Mouse (Mus musculus): ENCODE measurements at regions not wholly inside any gene's neighbourhood (a gene's known extent, or its start where the extent isn't known, plus 50 kb on each side); places are given as distances from the start of the nearest gene placed in this dataset.

DNA sequence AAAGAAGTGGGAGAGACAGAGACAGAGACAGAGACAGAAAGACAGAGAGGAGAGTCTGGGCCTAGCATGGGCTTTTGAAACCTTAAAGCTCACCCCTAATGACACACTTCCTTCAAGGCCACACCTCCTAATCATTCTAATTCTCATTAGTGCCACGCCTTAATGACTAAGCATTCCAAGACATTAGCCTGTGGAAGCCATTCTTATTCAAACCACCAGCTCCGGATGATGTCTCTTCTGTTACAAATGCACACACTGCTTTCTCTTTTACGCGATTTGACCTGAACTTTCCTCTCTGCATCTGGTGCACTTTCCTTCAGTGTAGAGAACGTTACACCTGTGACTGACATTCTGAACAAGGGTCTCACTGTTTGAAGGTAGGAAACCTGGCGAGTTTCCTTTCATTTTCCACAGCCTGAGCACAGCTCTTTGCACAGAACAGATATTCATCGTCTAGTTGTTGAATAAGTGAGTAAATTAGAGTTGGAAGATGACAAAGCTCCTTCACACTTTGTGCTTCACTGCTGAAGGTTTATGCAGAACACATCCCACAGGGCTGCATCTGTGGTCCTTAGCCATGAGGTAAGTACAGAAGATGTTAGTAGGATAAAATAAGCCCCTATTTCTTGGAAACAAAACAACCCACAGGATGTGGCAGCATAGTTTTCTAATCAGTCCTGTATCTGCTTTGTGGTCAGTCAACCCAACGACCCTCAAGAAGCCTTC is 116.8 kb downstream of the Faxc start:
- DNase-seq (ENCODE audit: extremely low spot score, low spot score) = no peak

DNA sequence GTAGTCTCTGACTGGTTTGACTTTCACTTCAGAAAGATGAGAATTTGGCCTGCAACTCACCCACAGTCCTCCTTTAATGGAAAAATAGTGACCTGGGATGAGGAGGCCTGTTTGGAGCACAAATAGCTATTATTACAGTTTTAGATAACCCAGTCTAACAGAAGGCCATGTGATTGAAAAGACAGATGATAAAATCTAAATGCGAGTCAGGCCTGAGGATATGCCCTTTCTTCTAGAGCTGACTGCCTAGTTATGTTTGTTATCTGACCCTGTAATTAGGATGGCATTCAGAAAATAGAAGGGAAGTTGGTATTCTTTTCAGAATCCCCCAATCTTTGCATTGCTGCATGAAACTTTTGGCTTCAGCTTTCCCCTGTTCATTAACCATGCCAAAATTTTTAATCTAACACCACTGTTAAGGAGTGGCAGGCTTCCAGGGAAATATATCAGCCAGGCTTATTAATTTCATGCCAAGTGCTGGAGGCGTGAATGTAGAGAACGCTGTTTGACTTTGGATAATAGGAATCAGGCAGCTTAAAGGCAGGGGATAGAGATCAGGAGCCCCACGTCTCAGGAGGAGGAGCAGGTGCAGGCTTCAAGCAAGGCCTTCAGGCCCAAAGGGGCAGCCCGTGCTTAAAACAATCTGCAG is 135.8 kb downstream of the Faxc start:
- no peak for DNase-seq (ENCODE audit: extremely low spot score, low spot score)

DNA sequence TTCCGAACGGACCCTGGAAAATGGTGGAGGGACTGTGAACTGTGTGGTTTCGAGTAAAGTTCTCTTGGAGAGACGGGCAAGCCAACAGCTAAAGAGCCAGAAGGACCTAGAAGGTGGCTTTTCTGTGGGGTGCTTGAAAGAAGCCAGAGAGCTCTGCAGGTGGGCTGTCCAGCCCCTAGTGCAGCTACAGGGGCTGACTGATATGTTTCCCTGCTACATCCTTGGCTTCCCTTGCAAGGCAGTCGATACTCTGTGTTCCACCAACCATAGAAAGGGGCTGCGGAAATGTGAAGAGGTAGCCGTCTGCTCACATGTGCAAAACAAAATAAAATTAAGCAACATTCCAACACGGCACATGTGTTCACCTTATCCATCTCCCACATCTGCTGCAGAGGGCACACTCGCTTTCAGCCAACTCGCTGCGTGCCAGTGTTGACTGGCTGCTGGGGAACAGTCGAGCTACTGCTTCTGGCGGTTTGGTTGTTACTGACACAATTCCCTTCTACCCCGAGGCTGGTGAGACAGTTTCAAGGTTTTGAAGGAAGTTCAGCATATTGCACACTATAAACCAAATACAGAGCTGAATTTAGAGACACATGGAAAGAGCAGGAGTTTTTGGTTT is 136.7 kb downstream of the Faxc start:
- no peak for DNase-seq (ENCODE audit: extremely low spot score, low spot score)

DNA sequence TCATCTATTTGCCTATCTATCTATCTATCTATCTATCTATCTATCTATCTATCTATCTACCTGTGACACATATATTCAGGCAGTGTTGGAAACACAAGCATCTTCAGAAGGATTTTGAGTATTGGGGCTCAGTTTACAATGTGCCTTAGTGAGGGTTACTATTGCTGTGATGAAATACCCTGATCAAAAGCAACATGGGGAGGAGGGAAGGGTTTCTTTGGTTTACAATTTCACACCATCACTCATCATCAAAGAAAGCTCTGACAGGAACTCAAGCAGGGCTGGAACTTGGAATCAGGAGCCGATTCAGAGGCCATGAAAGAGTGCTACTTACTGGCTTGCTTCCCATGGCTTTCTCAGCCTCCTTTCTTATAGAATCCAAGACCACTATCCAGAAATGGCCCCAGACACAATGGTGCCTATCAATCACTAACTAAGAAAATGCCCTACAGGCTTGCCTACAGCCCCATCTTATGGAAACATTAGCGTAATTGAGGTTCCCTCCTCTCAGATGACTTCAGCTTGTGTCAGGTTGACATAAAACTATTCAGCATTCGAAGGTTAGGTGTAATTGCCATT is 157.2 kb downstream of the Faxc start:
- DNase-seq (ENCODE audit: extremely low spot score, low spot score) = no peak

DNA sequence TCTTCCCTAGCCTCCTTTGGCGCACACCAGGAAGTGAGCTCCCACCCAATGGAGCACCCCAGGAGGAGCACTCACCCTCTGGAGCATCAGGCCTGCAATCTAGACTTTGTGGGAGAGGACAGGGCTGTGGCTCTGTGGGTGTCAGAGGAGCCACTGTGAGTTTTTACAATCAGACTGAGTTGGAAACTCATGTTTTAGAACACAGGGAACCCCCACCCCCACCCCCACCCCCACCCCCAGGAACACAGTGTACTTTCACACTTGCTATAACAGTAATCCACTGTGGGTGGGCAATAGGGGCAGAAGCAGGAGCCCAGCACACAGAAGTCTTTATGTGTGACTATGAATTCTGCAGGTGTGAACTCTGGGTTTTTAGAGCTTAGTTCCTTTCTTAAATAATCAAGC is 158.5 kb downstream of the Faxc start:
- DNase-seq (ENCODE audit: extremely low spot score, low spot score) = no peak

DNA sequence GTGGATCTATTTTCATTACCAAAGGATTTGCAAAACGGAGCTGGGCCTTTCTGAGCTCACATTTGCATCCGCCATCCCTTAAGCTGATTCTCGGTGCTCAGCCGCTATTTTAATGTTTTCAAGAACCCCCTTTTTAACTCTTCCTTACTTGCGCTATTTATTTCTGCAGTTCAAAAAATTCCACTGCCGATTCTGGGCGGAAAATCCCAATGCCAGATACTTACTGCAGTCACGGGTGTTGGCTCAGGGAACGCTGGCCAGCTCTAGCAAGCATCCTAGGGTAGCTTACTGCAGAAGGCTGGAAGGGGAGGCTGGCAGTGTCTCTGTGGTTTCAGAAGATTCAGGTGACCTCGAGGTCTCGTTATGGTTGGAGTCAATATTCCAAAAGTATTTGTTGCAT is 159.4 kb downstream of the Faxc start:
- no peak for DNase-seq (ENCODE audit: extremely low spot score, low spot score)

DNA sequence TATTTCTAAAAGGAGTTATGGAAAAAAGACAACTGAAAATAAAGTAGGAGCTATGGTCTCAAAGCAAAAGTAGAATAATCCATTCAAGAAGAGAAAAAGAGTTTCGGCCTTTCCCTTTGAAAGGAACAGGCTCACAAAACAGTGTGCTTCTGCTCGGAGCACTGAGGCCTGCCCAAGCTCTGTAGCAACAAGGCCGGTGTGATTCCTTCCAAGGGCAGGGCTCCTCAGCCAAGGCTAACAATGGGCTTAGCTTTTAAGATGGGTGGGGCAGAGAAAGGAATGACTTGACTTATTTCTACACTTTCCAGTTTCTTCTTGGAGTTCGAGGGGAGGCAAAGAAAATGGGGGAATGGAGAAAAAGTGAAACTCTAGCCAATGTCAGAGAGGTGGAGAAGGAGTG is 161.4 kb downstream of the Faxc start:
- DNase-seq (ENCODE audit: extremely low spot score, low spot score) = no peak

DNA sequence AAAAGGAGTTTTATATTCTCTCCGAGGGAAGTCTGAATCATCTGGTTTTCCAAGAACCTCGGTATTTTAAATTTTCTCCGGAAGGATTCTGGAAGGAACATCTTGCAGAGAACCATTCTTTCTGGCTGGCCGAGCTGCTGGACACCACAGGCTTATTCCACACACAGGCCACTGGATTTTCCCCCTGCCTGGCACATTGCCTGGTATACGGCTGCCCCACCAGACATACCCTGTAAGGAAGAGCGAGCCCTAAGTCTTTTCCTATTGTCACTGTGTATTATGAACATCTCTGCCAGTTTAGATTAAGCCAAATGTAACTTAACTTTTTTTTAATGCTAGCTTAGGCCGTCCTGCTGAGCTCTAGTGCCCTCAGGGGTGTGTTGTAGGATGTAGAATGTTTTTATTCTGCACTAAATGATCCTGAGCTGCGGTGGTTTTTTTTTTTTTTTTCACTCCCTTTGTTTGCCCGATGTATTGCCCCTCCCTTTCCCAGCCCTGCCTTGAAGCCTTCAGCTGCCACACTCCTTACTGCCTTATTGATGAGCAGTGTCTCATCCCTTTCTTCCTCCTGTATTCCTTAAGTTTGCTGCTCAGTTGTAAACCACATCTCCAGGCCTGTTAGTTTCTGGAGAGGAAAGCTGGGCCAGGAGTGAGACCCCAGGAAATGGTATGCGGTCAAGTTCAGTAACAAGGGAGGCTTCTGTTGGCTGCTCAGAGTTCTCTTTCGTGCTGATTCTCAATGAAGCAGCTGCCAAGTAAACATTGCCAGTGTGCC is 164.3 kb downstream of the Faxc start:
- peak; percentile 26 for DNase-seq (ENCODE audit: extremely low spot score, low spot score)

DNA sequence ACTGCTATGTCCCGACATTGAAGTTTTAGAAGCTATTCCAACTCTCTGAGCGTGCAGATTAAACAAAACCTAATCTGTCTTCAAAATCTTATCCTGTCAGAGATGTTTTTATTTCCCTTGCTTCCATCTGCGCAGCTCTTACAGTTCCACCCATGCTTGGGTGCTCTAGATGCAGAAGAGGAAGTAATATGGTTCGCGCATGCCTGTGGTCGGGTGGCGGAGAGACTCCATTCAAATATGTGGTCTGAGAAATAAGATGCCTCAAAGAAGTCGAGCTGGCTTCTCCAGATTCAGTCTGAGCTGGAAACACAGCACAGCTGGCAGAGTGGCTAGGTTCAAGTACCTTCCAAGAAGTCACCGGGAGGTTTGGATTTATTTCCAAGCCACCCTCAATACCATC is 167.5 kb downstream of the Faxc start:
- no peak for DNase-seq (ENCODE audit: extremely low spot score, low spot score)

DNA sequence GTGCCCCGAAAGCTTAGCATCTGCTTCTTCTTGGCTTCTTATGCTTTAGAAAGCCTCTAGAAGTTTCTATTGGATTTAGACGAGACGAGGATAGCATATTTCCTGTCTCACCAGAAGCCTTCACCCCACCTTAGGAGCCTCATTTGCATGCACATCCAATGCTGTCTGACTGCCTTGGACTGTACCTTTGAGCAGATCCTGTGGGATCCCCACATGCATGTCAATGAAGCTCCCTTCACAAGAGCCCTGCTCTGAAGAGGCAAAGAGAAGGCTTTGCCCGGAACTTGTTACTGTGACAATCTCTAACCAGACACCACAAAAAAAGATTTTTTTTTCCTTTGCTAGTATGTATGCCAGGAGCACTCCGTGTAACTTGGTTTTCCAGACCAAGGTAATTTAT is 171.3 kb downstream of the Faxc start:
- no peak for DNase-seq (ENCODE audit: extremely low spot score, low spot score)

DNA sequence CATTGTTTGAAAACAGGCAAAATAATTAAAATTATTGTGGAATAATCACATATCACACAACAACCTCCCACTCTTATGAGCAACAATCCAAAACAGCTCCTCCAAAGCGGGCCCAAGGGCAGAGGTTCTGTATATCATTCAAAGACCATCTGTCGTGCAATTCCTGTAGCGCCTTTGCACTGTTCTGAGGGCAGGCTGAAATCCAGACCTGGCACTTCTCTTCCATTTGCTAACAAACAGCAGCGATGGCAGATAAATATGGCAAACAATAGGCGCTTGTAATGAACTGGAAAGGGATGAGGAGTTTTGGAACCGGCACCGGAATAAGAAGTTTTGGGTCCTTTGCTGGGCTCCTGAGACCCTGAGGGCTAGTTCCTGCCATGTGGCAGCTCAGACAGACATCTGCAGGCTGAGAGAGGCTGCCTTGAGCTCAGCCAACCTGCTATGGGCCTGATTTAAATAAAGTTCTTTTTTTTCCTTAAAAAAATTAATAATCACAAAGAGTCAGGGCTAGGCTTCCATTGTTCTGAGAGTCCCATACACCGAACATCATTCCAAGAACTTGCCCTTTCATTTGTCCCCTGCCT is 172.0 kb downstream of the Faxc start:
- DNase-seq (ENCODE audit: extremely low spot score, low spot score) = no peak

DNA sequence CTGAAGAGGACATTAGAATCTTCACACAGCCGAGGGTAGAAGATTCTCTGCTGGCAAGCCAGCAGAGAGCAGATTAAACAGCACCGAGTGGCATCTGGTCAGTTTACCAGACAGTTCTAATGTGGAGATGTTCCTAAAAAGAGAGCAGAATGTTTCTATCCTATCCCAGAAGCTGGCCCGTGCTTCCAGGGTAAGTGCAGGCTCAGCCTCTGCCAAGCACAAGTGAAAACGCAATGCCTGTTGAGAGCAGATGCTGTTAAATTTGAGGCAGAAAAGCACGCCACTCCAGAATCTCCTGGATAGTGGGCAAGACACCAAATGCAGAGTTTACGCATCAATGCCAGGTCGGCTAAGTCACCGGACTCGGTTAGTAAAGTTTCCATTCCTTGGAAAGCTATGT is 175.8 kb downstream of the Faxc start:
- no peak for DNase-seq (ENCODE audit: extremely low spot score, low spot score)

DNA sequence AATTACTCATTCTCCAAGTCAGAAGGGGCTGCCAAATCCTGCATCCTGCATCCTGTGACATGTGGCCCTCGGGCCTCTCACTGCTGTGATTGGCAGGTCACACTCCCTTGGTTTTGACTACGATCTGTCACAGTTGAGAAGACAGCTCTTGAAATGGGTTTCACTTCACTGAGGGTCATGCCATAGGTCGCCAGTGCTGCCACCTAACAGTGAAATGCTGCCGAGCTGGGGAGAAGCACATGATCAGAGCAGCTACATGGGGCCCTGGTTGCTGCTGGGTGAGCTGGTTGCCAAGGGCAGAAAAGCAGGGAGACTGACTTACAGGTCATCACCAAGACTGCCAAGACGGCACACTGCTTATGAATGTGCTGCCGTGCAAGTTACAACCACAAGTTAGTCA is 178.3 kb downstream of the Faxc start:
- DNase-seq (ENCODE audit: extremely low spot score, low spot score) = no peak

DNA sequence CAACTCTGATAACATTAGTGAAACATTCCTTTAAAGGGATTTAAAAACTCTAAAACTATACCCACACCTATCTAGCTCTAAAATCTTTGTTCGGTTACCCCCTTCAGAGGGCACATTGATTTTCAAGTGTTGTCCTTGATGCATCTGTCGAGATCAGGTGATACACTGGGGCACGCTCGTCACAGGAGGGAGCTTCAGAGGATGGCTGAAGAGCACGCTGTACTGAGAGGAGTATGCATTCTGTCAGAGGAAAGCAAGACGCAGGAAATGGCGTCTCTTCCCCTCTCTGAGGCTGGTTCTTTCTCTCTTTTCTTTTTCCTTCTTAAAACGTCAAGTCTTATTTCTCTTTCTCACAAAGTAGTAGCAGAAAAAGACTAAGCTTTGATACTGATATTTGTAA is 179.3 kb downstream of the Faxc start:
- DNase-seq (ENCODE audit: extremely low spot score, low spot score) = no peak

DNA sequence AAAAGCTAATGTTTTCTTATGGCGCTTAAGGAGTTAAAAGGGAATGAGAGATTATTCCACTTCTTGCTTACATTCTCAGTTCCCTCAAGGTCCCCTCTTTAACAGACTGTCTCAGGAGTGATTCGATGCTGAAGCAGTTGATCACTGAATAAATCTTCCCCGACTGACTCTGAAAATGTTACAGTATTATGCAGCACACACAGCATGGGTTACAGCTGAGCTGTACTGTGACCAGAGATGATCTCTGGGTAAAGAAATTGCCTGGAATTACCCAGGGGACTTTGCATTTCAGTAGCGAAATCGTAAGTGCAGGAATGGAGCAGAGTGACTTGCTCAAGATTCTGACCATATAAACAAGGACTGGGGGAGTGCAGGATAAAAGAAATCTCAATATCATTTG is 181.1 kb downstream of the Faxc start:
- DNase-seq (ENCODE audit: extremely low spot score, low spot score) = no peak

DNA sequence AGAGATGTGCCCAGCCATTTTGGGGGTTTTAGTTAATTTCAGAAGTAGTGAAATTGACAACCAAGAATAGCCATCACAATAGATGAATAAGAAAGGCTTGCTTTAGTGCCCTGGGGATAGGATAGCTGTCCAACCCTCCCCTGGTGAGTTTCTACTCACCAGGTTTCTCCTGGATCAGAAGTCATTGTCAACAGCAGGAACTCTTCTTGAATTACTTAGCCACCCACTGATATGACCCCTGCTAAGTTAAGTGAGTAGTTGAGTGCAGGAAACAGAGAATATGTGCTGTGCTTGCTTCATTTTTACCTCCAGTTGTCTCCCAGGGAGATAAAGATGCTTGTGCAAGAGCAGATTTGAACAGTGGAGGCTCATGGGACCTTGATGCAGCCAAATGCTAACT is 183.3 kb downstream of the Faxc start:
- no peak for DNase-seq (ENCODE audit: extremely low spot score, low spot score)

DNA sequence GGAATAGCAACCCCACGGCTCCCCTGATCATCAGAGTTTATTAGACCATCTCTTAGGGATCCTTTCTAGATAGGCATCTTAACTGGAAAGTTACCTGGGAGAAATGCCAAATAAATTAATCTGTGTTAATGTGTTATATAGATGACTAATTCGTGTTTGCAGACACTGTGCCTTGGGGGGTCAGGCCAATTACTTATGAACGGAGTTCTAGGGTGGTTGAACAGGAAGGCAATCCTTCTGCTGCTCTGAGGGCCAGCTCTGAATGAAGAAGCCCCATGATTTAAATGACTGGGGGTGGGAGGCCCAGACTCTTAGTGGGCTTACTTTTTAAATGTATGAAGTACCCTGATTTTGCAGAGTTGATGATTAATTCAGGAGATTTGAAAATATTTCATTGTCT is 188.7 kb downstream of the Faxc start:
- no peak for DNase-seq (ENCODE audit: extremely low spot score, low spot score)

DNA sequence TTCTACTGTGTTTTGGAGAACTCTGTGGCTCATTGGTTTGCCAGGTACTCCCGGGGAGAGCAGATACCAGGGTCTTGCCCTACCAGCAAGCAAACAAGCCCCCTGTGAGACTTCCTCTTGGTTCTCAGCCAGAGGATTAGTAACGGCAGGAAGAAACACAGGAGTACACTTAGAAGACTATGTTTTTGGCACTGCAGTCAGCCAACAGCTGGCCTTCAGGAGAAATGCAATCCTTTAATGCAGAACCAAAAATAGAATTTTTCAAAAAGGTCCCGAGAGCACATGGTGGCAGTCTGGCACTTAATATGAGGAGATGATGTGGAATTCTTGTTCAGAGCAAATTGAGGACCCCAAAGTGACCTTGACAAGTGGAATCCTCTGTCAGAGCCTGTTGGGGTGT is 189.8 kb downstream of the Faxc start:
- no peak for DNase-seq (ENCODE audit: extremely low spot score, low spot score)

DNA sequence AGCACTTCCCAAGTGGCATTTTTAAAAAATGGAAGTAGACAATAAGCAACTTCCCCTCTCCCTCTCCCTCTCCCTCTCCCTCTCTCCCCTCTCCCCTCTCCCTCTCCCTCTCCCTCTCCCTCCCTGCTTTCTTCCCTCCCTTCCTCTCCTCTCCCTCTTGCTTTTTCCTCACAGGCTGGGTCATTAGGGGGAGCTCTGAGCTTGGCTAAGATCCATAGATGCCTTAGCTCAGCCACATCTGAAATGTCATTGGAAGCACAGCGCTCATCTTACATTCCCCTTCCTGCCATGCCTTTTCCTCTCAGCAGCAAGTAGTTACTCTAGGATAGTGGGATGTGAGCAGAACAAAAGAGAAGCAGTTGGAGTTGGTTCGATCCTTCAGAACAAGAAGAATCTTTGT is 190.3 kb downstream of the Faxc start:
- no peak for DNase-seq (ENCODE audit: extremely low spot score, low spot score)

DNA sequence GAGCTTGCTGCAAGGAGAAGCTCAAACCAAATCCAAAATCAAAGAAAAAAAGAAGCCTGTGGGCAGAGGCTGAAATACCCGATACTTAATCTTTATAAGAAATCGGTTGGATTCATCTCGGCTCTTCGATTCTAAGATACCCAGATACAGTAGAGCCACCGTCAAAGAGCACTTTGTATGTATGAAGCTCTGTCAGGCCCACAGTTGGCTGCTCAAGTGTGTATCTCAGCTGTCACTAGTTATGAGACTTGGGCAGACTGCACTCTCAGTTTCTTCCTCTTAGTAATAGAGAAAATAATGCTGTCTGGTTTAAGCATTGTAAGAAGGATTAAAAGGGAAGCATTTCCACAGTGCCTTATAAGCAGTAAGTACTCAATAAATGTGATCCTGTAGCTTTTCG is 193.7 kb downstream of the Faxc start:
- no peak for DNase-seq (ENCODE audit: extremely low spot score, low spot score)

DNA sequence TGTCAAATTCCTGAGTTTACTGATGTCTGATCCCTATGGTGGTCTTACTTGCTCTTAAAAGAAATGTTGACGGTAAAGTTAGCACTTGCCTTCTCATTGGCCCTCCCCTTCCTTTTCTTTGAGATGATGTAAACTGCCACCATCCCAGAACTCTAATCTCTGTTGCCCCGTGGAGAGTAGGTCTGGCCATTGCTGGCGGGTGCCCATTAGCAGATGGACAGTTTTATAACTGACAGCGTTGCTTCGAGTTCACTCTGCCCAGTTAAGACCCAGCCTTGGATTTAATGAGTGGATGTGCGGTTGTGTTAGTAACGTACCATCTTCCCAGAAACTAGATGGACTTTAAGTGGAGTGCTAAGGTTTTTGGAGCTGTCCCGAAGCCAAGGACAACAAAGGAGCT is 199.4 kb downstream of the Faxc start:
- no peak for DNase-seq (ENCODE audit: extremely low spot score, low spot score)

Measured in neural tube, embryonic 10.5 days (tissue).